ENCODE assay signal across 20 mouse cellular contexts in the genomic region with DNA sequence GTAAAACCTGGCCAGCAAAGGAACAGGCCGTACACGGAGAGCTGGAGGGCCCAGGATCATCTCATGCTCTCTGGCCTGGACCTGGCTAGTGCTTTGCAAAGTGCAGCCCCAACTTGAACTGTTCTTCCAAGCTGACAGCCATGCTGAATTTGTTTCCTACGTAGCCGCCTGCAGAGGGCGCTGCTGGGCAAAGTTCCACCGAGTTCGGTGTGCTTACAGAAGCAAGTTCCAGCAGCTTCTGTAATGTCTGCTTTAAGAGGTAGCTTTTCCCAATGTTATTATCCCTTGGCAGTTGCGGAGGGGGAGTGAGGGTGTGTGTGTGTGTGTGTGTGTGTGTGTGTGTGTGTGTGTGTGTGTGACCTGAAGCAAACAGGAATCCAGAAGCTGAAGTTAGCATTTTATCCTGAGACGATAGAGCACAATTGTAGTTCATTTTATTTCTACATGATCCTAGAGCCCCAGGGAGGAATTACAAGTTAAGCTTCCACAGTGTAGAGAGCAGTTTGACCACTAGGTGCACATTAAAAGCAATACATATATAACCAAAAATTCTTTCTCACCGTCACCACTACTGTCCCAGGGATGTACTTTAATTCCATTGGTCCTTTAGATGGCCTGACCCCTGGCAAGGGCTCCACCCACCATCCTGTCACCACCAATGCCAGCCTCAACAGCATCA. TPM values are rescaled to one million over a fixed set of nuclear protein-coding genes. Genes with fewer than 3 reads are reported as not detected.
DNase-seq lines count a peak whose midpoint lies in the region; ATAC-seq and TF ChIP-seq lines count a peak whose summit lies in the region.
"Not testable (repeated sequence)": the region's sequence is repeated elsewhere in the genome, so short reads cannot be mapped to it uniquely, and the experiment has no call there.
"Had no signal": no experiment of that assay in that cellular context is flagged by ENCODE, and none has a peak within 500 bp of the region (broad histone marks: within the 10 kb centered on the region; RNA-seq: fewer than 3 reads in every experiment).

No protein-coding gene starts in this region.

- H3K4me2 ChIP-seq in lung, postnatal 0 days (replicated peaks; ENCODE audit: low read depth, low read length); midbrain, embryonic 16.5 days (ENCODE audit: low read length); stomach, postnatal 0 days (replicated peaks; ENCODE audit: low read depth): not testable (repeated sequence)

- peak; percentile 69 for ATAC-seq in common myeloid progenitor, adult 5-6 weeks (replicated peaks; ENCODE audit: low read depth, poor library complexity, severe bottlenecking)
- ATAC-seq in frontal cortex, adult (ENCODE audit: low TSS enrichment), result peak; percentile 85
- ATAC-seq in hematopoietic stem cell, adult 5-6 weeks (replicated peaks in 1 of 2; ENCODE audit: insufficient read depth in 1 of 2, low FRiP score in 2 of 2, low TSS enrichment in 1 of 2, low read depth in 1 of 2, poor library complexity in 2 of 2, severe bottlenecking in 2 of 2), result peak; percentile 50 to 65; a peak in 3 of 4 replicates
- peak; percentile 41 for ATAC-seq in inflammation-experienced regulatory T-cells, adult 6 months
- ATAC-seq in lung, postnatal 0 days, result peak; percentile 14; the same call in 1 of the 2 replicates
- ATAC-seq in midbrain, embryonic 16.5 days, result 0 out of 2 replicates have a peak, but pooled peaks have one; percentile 21
- peak; percentile 59 for ATAC-seq in stomach, postnatal 0 days (ENCODE audit: low FRiP score, low TSS enrichment)

- H3K4me3 ChIP-seq in lung, postnatal 0 days (ENCODE audit: low read depth, low read length); midbrain, embryonic 16.5 days (ENCODE audit: low read depth, low read length); stomach, postnatal 0 days (ENCODE audit: low read depth, low read length): not testable (repeated sequence)

- DNase-seq in lung, postnatal 0 days (ENCODE audit: low spot score); stomach, postnatal 0 days (ENCODE audit: low spot score): not testable (repeated sequence)

- TF ChIP-seq CTCF in lung, postnatal 0 days (IDR thresholded peaks at IDR 0.05); stomach, postnatal 0 days (IDR thresholded peaks at IDR 0.05; ENCODE audit: low read depth): not testable (repeated sequence)

- not testable (repeated sequence) for H3K27me3 ChIP-seq in lung, postnatal 0 days (replicated peaks; ENCODE audit: insufficient read depth, low read length); midbrain, embryonic 16.5 days (ENCODE audit: control insufficient read depth, insufficient read depth, low read depth, low read length); stomach, postnatal 0 days (ENCODE audit: control insufficient read depth, insufficient read depth, low read length)

- WGBS in lung, postnatal 0 days, result 34% methylated on average over 2 of the region's 10 CpGs
- WGBS in midbrain, embryonic 16.5 days, result 17% methylated on average over 2 of the region's 10 CpGs
- WGBS in stomach, postnatal 0 days, result 29% methylated on average over 2 of the region's 10 CpGs

- not testable (repeated sequence) for H3K9me3 ChIP-seq in lung, postnatal 0 days (ENCODE audit: low read length); midbrain, embryonic 16.5 days (replicated peaks; ENCODE audit: control insufficient read depth, low read length, poor library complexity, severe bottlenecking); stomach, postnatal 0 days (ENCODE audit: control insufficient read depth, low read length)

- not testable (repeated sequence) for H3K27ac ChIP-seq in lung, postnatal 0 days (ENCODE audit: low read length); midbrain, embryonic 16.5 days (ENCODE audit: low read length); stomach, postnatal 0 days (replicated peaks)

- not testable (repeated sequence) for H3K4me1 ChIP-seq in lung, postnatal 0 days (ENCODE audit: insufficient read depth, low read depth, low read length); midbrain, embryonic 16.5 days (ENCODE audit: control insufficient read depth, insufficient read depth, low read length); stomach, postnatal 0 days (replicated peaks; ENCODE audit: control insufficient read depth, insufficient read depth)

- TF ChIP-seq EP300 in lung, postnatal 0 days (IDR thresholded peaks at IDR 0.05); stomach, postnatal 0 days (optimal IDR thresholded peaks at IDR 0.05): not testable (repeated sequence)

- H3K9ac ChIP-seq in lung, postnatal 0 days (replicated peaks; ENCODE audit: low read depth); midbrain, embryonic 16.5 days (ENCODE audit: low read depth, low read length); stomach, postnatal 0 days (ENCODE audit: low read length): not testable (repeated sequence)

- H3K36me3 ChIP-seq in lung, postnatal 0 days (ENCODE audit: insufficient read depth, low read length); midbrain, embryonic 16.5 days (ENCODE audit: control insufficient read depth, insufficient read depth, low read length); stomach, postnatal 0 days (ENCODE audit: control insufficient read depth, insufficient read depth, low read length): not testable (repeated sequence)

RNA-seq across cellular contexts. Expression of a gene that starts 5.9 kb away (rescaled TPM):
- not detected in 2 replicates for total RNA-seq in common myeloid progenitor, adult 5-6 weeks (2017)
- total RNA-seq in hematopoietic stem cell, adult 5-6 weeks (2017), result not detected in 2 replicates
- 10 to 100 TPM in 1 of 3 experiments, 1 to 10 TPM in 1, under 1 TPM in 1; 0.49 to 10.2 (median 6.8) TPM for polyA plus RNA-seq in inflammation-experienced regulatory T-cells, adult 6 months (2017; shearing (Covaris generic))
- 0.43 and 0.47 TPM in 2 replicates for polyA plus RNA-seq in lung, postnatal 0 days (2015; fragmentation: Nextera tagmentation; extraction: Ambion mirVana)
- polyA plus RNA-seq in midbrain, embryonic 16.5 days (2015; fragmentation: Nextera tagmentation; extraction: Ambion mirVana), result not detected in 2 replicates
- polyA plus RNA-seq in stomach, postnatal 0 days (2015; fragmentation: Nextera tagmentation; extraction: Ambion mirVana), result 2.3 and 3.1 TPM in 2 replicates
- total RNA-seq: ES-E14; gastrocnemius, adult 2 months; gastrocnemius, postnatal 25 days had no signal
- polyA plus RNA-seq: embryonic facial prominence, embryonic 11.5 days; forebrain, embryonic 12.5 days; heart, embryonic 10.5 days; hindbrain, embryonic 14.5 days had no signal

RNA-seq across cellular contexts. Expression of a gene that starts 17.9 kb away (rescaled TPM):
- total RNA-seq in common myeloid progenitor, adult 5-6 weeks (2017), result not detected in 2 replicates
- total RNA-seq in hematopoietic stem cell, adult 5-6 weeks (2017), result not detected in 2 replicates
- not detected for polyA plus RNA-seq in inflammation-experienced regulatory T-cells, adult 6 months (2017; shearing (Covaris generic))
- polyA plus RNA-seq in lung, postnatal 0 days (2015; fragmentation: Nextera tagmentation; extraction: Ambion mirVana), result 0.33 and 0.37 TPM in 2 replicates
- polyA plus RNA-seq in midbrain, embryonic 16.5 days (2015; fragmentation: Nextera tagmentation; extraction: Ambion mirVana), result not detected in 2 replicates
- 12.7 and 14.5 TPM in 2 replicates for polyA plus RNA-seq in stomach, postnatal 0 days (2015; fragmentation: Nextera tagmentation; extraction: Ambion mirVana)
- total RNA-seq: adrenal gland, postnatal 36 days had no signal
- polyA plus RNA-seq: embryonic facial prominence, embryonic 11.5 days; forebrain, embryonic 12.5 days; forebrain, embryonic 16.5 days; heart, embryonic 10.5 days; hindbrain, embryonic 10.5 days; hindbrain, embryonic 14.5 days had no signal

RNA-seq across cellular contexts. Expression of a gene that starts 30.5 kb away (rescaled TPM):
- total RNA-seq in common myeloid progenitor, adult 5-6 weeks (2017), result not detected in 2 replicates
- total RNA-seq in hematopoietic stem cell, adult 5-6 weeks (2017), result not detected in 2 replicates
- polyA plus RNA-seq in inflammation-experienced regulatory T-cells, adult 6 months (2017; shearing (Covaris generic)), result 1 to 10 TPM in 1 of 3 experiments, under 1 TPM in 1, not detected in 1; 0.60 to 1.2 TPM
- not detected in 2 replicates for polyA plus RNA-seq in lung, postnatal 0 days (2015; fragmentation: Nextera tagmentation; extraction: Ambion mirVana)
- polyA plus RNA-seq in midbrain, embryonic 16.5 days (2015; fragmentation: Nextera tagmentation; extraction: Ambion mirVana), result not detected in 2 replicates
- 0.15 TPM in 1 of 2 replicates, not detected in the other for polyA plus RNA-seq in stomach, postnatal 0 days (2015; fragmentation: Nextera tagmentation; extraction: Ambion mirVana)
- total RNA-seq: adrenal gland, postnatal 36 days had no signal
- polyA plus RNA-seq: cerebellum, adult 2 months; embryonic facial prominence, embryonic 11.5 days; embryonic facial prominence, embryonic 15.5 days; forebrain, embryonic 12.5 days; forebrain, embryonic 16.5 days; heart, embryonic 10.5 days; heart, embryonic 14.5 days; hindbrain, embryonic 10.5 days; hindbrain, embryonic 14.5 days had no signal

Comparison
In these comparisons a context has a peak if more than half of its experiments do, and no peak if none do; other contexts are left out.
1. ATAC-seq: peak in every context shown above with its lines; median percentile 85 in frontal cortex, adult; 69 in common myeloid progenitor, adult 5-6 weeks; 59 in stomach, postnatal 0 days; 58 in hematopoietic stem cell, adult 5-6 weeks; 41 in inflammation-experienced regulatory T-cells, adult 6 months; 21 in midbrain, embryonic 16.5 days; 14 in lung, postnatal 0 days.
2. RNA of a gene that starts 17.9 kb away (polyA plus RNA-seq): 12.7 to 14.5 TPM in stomach, postnatal 0 days; 0.33 to 0.37 TPM in lung, postnatal 0 days, not detected in midbrain, embryonic 16.5 days and not detected in inflammation-experienced regulatory T-cells, adult 6 months; every median in the first group is over 10 times any median in the second.